18 mouse cellular contexts compared by ENCODE assay signal in genomic region chr15:81060975-81061374, GRCm38 (mm10).
A peak's percentile ranks its signal among the peaks of the same experiment; 100 is the strongest.
DNase-seq lines count a peak whose midpoint lies in the region; TF ChIP-seq lines count a peak whose summit lies in the region.
"Had no signal": no experiment of that assay in that cellular context is flagged by ENCODE, and none has a peak within 500 bp of the region (broad histone marks: within the 10 kb centered on the region; RNA-seq: fewer than 3 reads in every experiment).

No protein-coding gene starts in this region.

- no peaks in the 10 kb centered on the region; the same call in 1 of the 2 replicates for H3K79me2 ChIP-seq in CH12.LX (replicated peaks; ENCODE audit: control insufficient read depth, extremely low read depth, insufficient read depth, poor library complexity, severe bottlenecking)

- dilution Hi-C loops in CH12.LX (cut with MboI; ENCODE audit: extremely low pct_ligation_motif_present, extremely low pct_unique_long_range_greater_than_20kb, low sequenced_read_pairs), result no loop called here

- in situ Hi-C loops in CH12.LX (cut with MboI; ENCODE audit: low pct_ligation_motif_present, low pct_unique_long_range_greater_than_20kb, low sequenced_read_pairs), result loop anchor here (5.0 to 25.0 kb wide), 2 partner anchors 34 to 251 kb away; no protein-coding TSS in a partner anchor

- H3K4me3 ChIP-seq in layer of hippocampus, adult 2 months, result no peak overlapping the region
- no peak overlapping the region for H3K4me3 ChIP-seq in CH12.LX (replicated peaks in 1 of 3; ENCODE audit: low read depth in 2 of 3, low read length in 2 of 3, poor library complexity in 1 of 3)
- H3K4me3 ChIP-seq: embryonic facial prominence, embryonic 10.5 days; forebrain, embryonic 13.5 days; limb, embryonic 15.5 days; lung, embryonic 15.5 days; midbrain, embryonic 15.5 days had no signal

- H3K36me3 ChIP-seq in CH12.LX (replicated peaks in 1 of 2; ENCODE audit: control insufficient read depth in 1 of 2, insufficient read depth in 1 of 2, low read length in 1 of 2), result peaks cover 0 to 52% of the 10 kb centered on the region in 2 experiments
- H3K36me3 ChIP-seq: limb, embryonic 15.5 days; lung, embryonic 15.5 days; midbrain, embryonic 15.5 days had no signal

- no peak for TF ChIP-seq EP300 in CH12.LX (IDR thresholded peaks at IDR 0.05; ENCODE audit: low read length)

- peak; percentile 15 for TF ChIP-seq RAD21 in CH12.LX (IDR thresholded peaks at IDR 0.05; ENCODE audit: low read depth, low read length)

- no peak overlapping the region for H3K9ac ChIP-seq in CH12.LX (ENCODE audit: insufficient read depth, low read depth)
- H3K9ac ChIP-seq: forebrain, embryonic 13.5 days; limb, embryonic 15.5 days; lung, embryonic 15.5 days; midbrain, embryonic 15.5 days had no signal

- no peak for TF ChIP-seq POLR2A in CH12.LX (IDR thresholded peaks at IDR 0.05; ENCODE audit: low read depth, low read length)

- intact Hi-C loops in gastrocnemius, postnatal 14 days (cut with DNase I; ENCODE audit: low total_unique reads), result no loop called here

- no peak overlapping the region for H3K27ac ChIP-seq in layer of hippocampus, adult 2 months
- no peak overlapping the region for H3K27ac ChIP-seq in CH12.LX (ENCODE audit: insufficient read depth, low read depth)
- H3K27ac ChIP-seq: embryonic facial prominence, embryonic 10.5 days; forebrain, embryonic 13.5 days; lung, embryonic 15.5 days; midbrain, embryonic 15.5 days had no signal

- peak; percentile 38 for TF ChIP-seq CTCF in layer of hippocampus, adult 2 months (conservative IDR thresholded peaks at IDR 0.05)
- TF ChIP-seq CTCF in CH12.LX (conservative IDR thresholded peaks at IDR 0.05 in 1 of 2, IDR thresholded peaks at IDR 0.05 in 1 of 2; ENCODE audit: low read depth in 2 of 2, low read length in 2 of 2), result peak in 1 of 2 experiments; percentile 48; a peak in 2 of 4 replicates

- H3K4me2 ChIP-seq in CH12.LX (ENCODE audit: insufficient read depth, low read depth, poor library complexity, severe bottlenecking), result no peak overlapping the region
- H3K4me2 ChIP-seq: forebrain, embryonic 13.5 days; lung, embryonic 15.5 days; midbrain, embryonic 15.5 days had no signal

- no peaks in the 10 kb centered on the region for H3K9me3 ChIP-seq in CH12.LX (replicated peaks; ENCODE audit: low read length)
- H3K9me3 ChIP-seq: embryonic facial prominence, embryonic 10.5 days; forebrain, embryonic 13.5 days; limb, embryonic 15.5 days; lung, embryonic 15.5 days; midbrain, embryonic 15.5 days had no signal

- no peaks in the 10 kb centered on the region for H3K27me3 ChIP-seq in CH12.LX (replicated peaks)
- H3K27me3 ChIP-seq: forebrain, embryonic 13.5 days; limb, embryonic 15.5 days; lung, embryonic 15.5 days; midbrain, embryonic 15.5 days had no signal

- H3K4me1 ChIP-seq in CH12.LX (ENCODE audit: control insufficient read depth in 1 of 2, insufficient read depth in 2 of 2), result peaks cover 0 to 27% of the 10 kb centered on the region in 2 experiments; a peak in 2 of 4 replicates

- DNase-seq in gastrocnemius, adult 18-20 months (ENCODE audit: low spot score), result peak; percentile 50
- no peak for DNase-seq in gastrocnemius, postnatal 14 days
- DNase-seq in layer of hippocampus, adult 2 months (ENCODE audit: low spot score in 2 of 2), result no peak
- DNase-seq in layer of hippocampus, postnatal 14 days (ENCODE audit: low spot score in 2 of 2), result no peak
- peak; percentile 19 for DNase-seq in CH12.LX (ENCODE audit: extremely low read depth)
- peak; percentile 70 for DNase-seq in skeletal muscle tissue, adult 2 months (ENCODE audit: low read depth, low spot score)
- no peak for DNase-seq in urinary bladder, postnatal 25 days (ENCODE audit: low spot score)
- no peak for DNase-seq in right cerebral cortex, adult 18-20 months
- DNase-seq: adrenal gland, postnatal 25 days; cerebellum, adult 18-20 months; cerebellum, postnatal 36 days; heart, adult 11 months; right cerebral cortex, postnatal 4 days had no signal

TF ChIP-seq in CH12.LX, 34 proteins besides CTCF, POLR2A, EP300 and RAD21:
- TF ChIP-seq ETS1 (conservative IDR thresholded peaks at IDR 0.05; ENCODE audit: low read depth, low read length) (no peak), MAFK (IDR thresholded peaks at IDR 0.05; ENCODE audit: insufficient replicate concordance, low read length) (0 out of 2 replicates have a peak, but pooled peaks have one; percentile 60), NELFE (IDR thresholded peaks at IDR 0.05; ENCODE audit: low read depth, low read length) (no peak), SMC3 (IDR thresholded peaks at IDR 0.05; ENCODE audit: low read depth, low read length) (peak; percentile 22; the same call in 1 of the 2 replicates)

Comparison
In these comparisons a context has a peak if more than half of its experiments do, and no peak if none do; other contexts are left out.
1. DNase-seq: peak in gastrocnemius, adult 18-20 months (single experiment), CH12.LX (single experiment) and skeletal muscle tissue, adult 2 months (single experiment); none in gastrocnemius, postnatal 14 days (single experiment), layer of hippocampus, adult 2 months (0 of 2), layer of hippocampus, postnatal 14 days (0 of 2), urinary bladder, postnatal 25 days (single experiment) and right cerebral cortex, adult 18-20 months (single experiment).